Mouse (Mus musculus): Measurements from ENCODE around the gene Tmtc1. TPM values are rescaled to one million over a fixed set of nuclear protein-coding genes. Genes with fewer than 3 reads are reported as not detected.

The Tmtc1 gene
- 0.98 and 1.0 TPM in 2 replicates for polyA plus RNA-seq (2014; fragmentation: Nextera tagmentation; extraction: Ambion mirVana)

- Histone ChIP-seq H3K4me3 (ENCODE audit: low read depth, low read length) (peak within 1 kb of the TSS; percentile 50), H3K4me2 (peak within 1 kb of the TSS; percentile 84), H3K36me3 (ENCODE audit: control insufficient read depth, insufficient read depth, low read length) (no peaks in the 10 kb centered on the region), H3K4me1 (ENCODE audit: control insufficient read depth, insufficient read depth, low read length) (peaks cover 12% of the 10 kb centered on the region), H3K9ac (ENCODE audit: low read length) (peak within 1 kb of the TSS; percentile 60), H3K27ac (ENCODE audit: low read depth, low read length) (no peak within 1 kb of the TSS), H3K27me3 (ENCODE audit: control insufficient read depth, insufficient read depth, low read length) (peaks cover 32% of the 10 kb centered on the region), H3K9me3 (ENCODE audit: control insufficient read depth, low read length) (no peaks in the 10 kb centered on the region; the same call in 1 of the 2 replicates)
- WGBS: under 1% methylated on average over 99 of the region's 99 CpGs
- DNase-seq (ENCODE audit: low spot score, missing footprints): peak; percentile 96
- peak; percentile 85 for ATAC-seq (ENCODE audit: low FRiP score)
Observed at GRCm38 (mm10) chr6:148443726-148444701, at the start of gene Tmtc1. Gene Tmtc1 (minus strand): TSS chr6:148444389.

- no peaks in the 10 kb centered on the region for H3K9me3 ChIP-seq (ENCODE audit: control insufficient read depth, low read length)
- H3K27me3 ChIP-seq (ENCODE audit: control insufficient read depth, insufficient read depth, low read length): no peaks in the 10 kb centered on the region
- no peak overlapping the region for H3K27ac ChIP-seq (ENCODE audit: low read depth, low read length)
- 93% methylated on average over 5 of the region's 5 CpGs for WGBS
- H3K36me3 ChIP-seq (ENCODE audit: control insufficient read depth, insufficient read depth, low read length): no peaks in the 10 kb centered on the region
- no peak overlapping the region for H3K4me2 ChIP-seq
- ATAC-seq (ENCODE audit: low FRiP score) (no peak), DNase-seq (ENCODE audit: low spot score, missing footprints) (no peak)
- no peaks in the 10 kb centered on the region for H3K4me1 ChIP-seq (ENCODE audit: control insufficient read depth, insufficient read depth, low read length)
- no peak overlapping the region for H3K9ac ChIP-seq (ENCODE audit: low read length)
- H3K4me3 ChIP-seq (ENCODE audit: low read depth, low read length): no peak overlapping the region
Observed at GRCm38 (mm10) chr6:148491849-148492248, 47.7 kb upstream of the Tmtc1 start.

DNA sequence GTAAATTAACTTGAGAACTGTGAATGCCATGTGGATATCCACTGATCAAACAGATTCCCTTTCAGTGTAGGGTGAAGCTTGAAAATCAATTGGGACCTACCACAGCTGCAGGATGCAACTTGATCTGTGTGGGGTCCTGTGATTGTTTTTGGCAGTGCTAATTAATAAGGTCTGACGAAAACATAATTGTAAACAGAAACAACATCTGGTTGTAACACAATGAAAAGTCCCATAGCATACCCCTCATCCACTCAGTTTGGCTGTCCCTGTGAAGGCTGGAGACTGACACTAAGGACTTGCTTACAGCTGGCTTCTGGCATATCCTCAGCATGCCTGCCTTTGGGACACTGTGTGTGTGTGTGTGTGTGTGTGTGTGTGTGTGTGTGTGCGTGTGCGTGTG is 42.6 kb upstream of the Tmtc1 start:
- Histone ChIP-seq H3K4me1 (ENCODE audit: control insufficient read depth, insufficient read depth, low read length) (no peaks in the 10 kb centered on the region), H3K27ac (ENCODE audit: low read depth, low read length) (no peak overlapping the region), H3K9ac (ENCODE audit: low read length) (no peak overlapping the region), H3K27me3 (ENCODE audit: control insufficient read depth, insufficient read depth, low read length) (no peaks in the 10 kb centered on the region), H3K4me2 (no peak overlapping the region), H3K9me3 (ENCODE audit: control insufficient read depth, low read length) (no peaks in the 10 kb centered on the region), H3K4me3 (ENCODE audit: low read depth, low read length) (no peak overlapping the region), H3K36me3 (ENCODE audit: control insufficient read depth, insufficient read depth, low read length) (no peaks in the 10 kb centered on the region)
- DNase-seq (ENCODE audit: low spot score, missing footprints): no peak
- no peak for ATAC-seq (ENCODE audit: low FRiP score)
- 70% methylated on average over 3 of the region's 3 CpGs for WGBS

GRCm38 (mm10) chr6:148481894-148482293 is 37.7 kb upstream of the Tmtc1 start:
- DNase-seq (ENCODE audit: low spot score, missing footprints) (no peak), ATAC-seq (ENCODE audit: low FRiP score) (no peak)
- Histone ChIP-seq H3K4me3 (ENCODE audit: low read depth, low read length) (no peak overlapping the region), H3K9me3 (ENCODE audit: control insufficient read depth, low read length) (no peaks in the 10 kb centered on the region), H3K36me3 (ENCODE audit: control insufficient read depth, insufficient read depth, low read length) (no peaks in the 10 kb centered on the region), H3K27ac (ENCODE audit: low read depth, low read length) (no peak overlapping the region), H3K4me2 (no peak overlapping the region), H3K9ac (ENCODE audit: low read length) (no peak overlapping the region), H3K4me1 (ENCODE audit: control insufficient read depth, insufficient read depth, low read length) (peaks cover 5% of the 10 kb centered on the region), H3K27me3 (ENCODE audit: control insufficient read depth, insufficient read depth, low read length) (no peaks in the 10 kb centered on the region)

DNA sequence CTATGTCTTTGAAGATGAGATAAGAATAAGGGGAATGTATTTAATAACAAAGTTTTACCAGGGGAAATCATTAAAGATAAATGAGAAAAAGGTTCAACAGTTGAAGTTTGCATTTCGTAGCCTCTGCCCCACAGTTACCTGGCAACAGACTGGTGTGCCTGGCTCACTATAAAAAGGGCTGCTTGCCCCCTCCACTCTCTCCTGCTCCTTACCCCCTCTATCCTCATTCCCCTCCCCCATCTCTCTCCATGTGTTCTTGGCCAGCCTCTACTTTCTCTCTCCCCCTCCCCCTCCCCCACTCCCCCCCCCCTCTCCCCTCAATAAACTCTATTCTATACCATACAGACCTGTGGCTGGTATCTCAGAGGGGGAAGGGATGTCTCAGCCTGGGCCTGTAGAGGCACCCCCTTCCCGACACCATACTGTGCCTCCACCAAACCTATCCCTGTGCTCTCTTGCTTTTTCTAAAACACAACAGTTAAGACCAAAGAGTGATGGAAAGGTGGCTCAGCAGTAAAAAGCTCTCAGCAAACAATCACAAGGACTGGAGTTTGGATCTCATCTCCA is 35.6 kb upstream of the Tmtc1 start:
- no peak overlapping the region for H3K27ac ChIP-seq (ENCODE audit: low read depth, low read length)
- 46% methylated on average over 2 of the region's 2 CpGs for WGBS
- peak; percentile 57; the same call in 1 of the 2 replicates for ATAC-seq (ENCODE audit: low FRiP score)

GRCm38 (mm10) chr6:148478350-148478749 is 34.2 kb upstream of the Tmtc1 start:
- ATAC-seq (ENCODE audit: low FRiP score): peak; percentile 81

More for the DNA sequence above, 35.6 kb upstream of the Tmtc1 start:
- no peaks in the 10 kb centered on the region for H3K36me3 ChIP-seq (ENCODE audit: control insufficient read depth, insufficient read depth, low read length)
- no peaks in the 10 kb centered on the region for H3K27me3 ChIP-seq (ENCODE audit: control insufficient read depth, insufficient read depth, low read length)
- no peaks in the 10 kb centered on the region for H3K9me3 ChIP-seq (ENCODE audit: control insufficient read depth, low read length)
- peaks cover 5% of the 10 kb centered on the region for H3K4me1 ChIP-seq (ENCODE audit: control insufficient read depth, insufficient read depth, low read length)
- H3K9ac ChIP-seq (ENCODE audit: low read length): no peak overlapping the region
- DNase-seq (ENCODE audit: low spot score, missing footprints): no peak
- no peak overlapping the region for H3K4me2 ChIP-seq
- H3K4me3 ChIP-seq (ENCODE audit: low read depth, low read length): no peak overlapping the region

GRCm38 (mm10) chr6:148472289-148472688 is 28.1 kb upstream of the Tmtc1 start:
- no peaks in the 10 kb centered on the region for H3K9me3 ChIP-seq (ENCODE audit: control insufficient read depth, low read length)
- no peak overlapping the region for H3K4me2 ChIP-seq
- no peak overlapping the region for H3K27ac ChIP-seq (ENCODE audit: low read depth, low read length)
- DNase-seq (ENCODE audit: low spot score, missing footprints) (no peak), ATAC-seq (ENCODE audit: low FRiP score) (no peak)
- H3K36me3 ChIP-seq (ENCODE audit: control insufficient read depth, insufficient read depth, low read length): no peaks in the 10 kb centered on the region
- no peak overlapping the region for H3K4me3 ChIP-seq (ENCODE audit: low read depth, low read length)
- no peak overlapping the region for H3K9ac ChIP-seq (ENCODE audit: low read length)
- 93% methylated on average over 3 of the region's 3 CpGs for WGBS
- no peaks in the 10 kb centered on the region for H3K27me3 ChIP-seq (ENCODE audit: control insufficient read depth, insufficient read depth, low read length)
- H3K4me1 ChIP-seq (ENCODE audit: control insufficient read depth, insufficient read depth, low read length): no peaks in the 10 kb centered on the region

More at GRCm38 (mm10) chr6:148478350-148478749, 34.2 kb upstream of the Tmtc1 start:
- Histone ChIP-seq H3K4me2 (no peak overlapping the region), H3K9me3 (ENCODE audit: control insufficient read depth, low read length) (no peaks in the 10 kb centered on the region), H3K27me3 (ENCODE audit: control insufficient read depth, insufficient read depth, low read length) (no peaks in the 10 kb centered on the region), H3K4me3 (ENCODE audit: low read depth, low read length) (no peak overlapping the region), H3K4me1 (ENCODE audit: control insufficient read depth, insufficient read depth, low read length) (peaks cover 5% of the 10 kb centered on the region), H3K9ac (ENCODE audit: low read length) (no peak overlapping the region), H3K36me3 (ENCODE audit: control insufficient read depth, insufficient read depth, low read length) (no peaks in the 10 kb centered on the region), H3K27ac (ENCODE audit: low read depth, low read length) (no peak overlapping the region)
- 51% methylated on average over 6 of the region's 6 CpGs for WGBS
- no peak for DNase-seq (ENCODE audit: low spot score, missing footprints)

DNA sequence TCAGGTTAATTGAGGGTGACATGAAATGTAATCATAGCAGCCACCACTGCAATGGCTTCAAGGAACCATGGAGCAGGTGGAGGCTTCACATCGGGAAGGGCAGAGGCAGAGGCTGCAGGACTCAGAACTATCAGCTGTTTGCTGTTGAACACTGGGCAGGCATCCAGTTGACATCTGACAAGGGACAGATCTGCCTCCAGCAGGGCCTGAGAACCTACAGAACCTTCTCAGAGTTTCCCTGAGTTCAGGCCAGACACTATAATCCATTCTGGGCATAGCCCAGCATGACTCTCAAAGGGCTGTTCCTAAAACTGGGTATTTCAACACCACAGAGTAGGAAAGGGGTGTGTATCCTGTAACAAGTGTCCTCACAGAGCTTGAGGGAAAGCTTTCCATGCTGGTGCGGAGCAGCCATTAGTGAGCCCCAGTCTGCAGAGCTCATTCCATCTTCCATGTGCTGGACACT is 23.8 kb upstream of the Tmtc1 start:
- no peak for DNase-seq (ENCODE audit: low spot score, missing footprints)
- H3K4me3 ChIP-seq (ENCODE audit: low read depth, low read length): no peak overlapping the region
- H3K27me3 ChIP-seq (ENCODE audit: control insufficient read depth, insufficient read depth, low read length): no peaks in the 10 kb centered on the region
- ATAC-seq (ENCODE audit: low FRiP score): no peak
- H3K27ac ChIP-seq (ENCODE audit: low read depth, low read length): no peak overlapping the region
- no peaks in the 10 kb centered on the region for H3K4me1 ChIP-seq (ENCODE audit: control insufficient read depth, insufficient read depth, low read length)
- H3K9me3 ChIP-seq (ENCODE audit: control insufficient read depth, low read length): no peaks in the 10 kb centered on the region
- no peaks in the 10 kb centered on the region for H3K36me3 ChIP-seq (ENCODE audit: control insufficient read depth, insufficient read depth, low read length)
- H3K4me2 ChIP-seq: no peak overlapping the region
- no peak overlapping the region for H3K9ac ChIP-seq (ENCODE audit: low read length)
- WGBS: 68% methylated on average over 2 of the region's 2 CpGs

All from midbrain, embryonic 11.5 days (tissue).